Mouse (Mus musculus) left cerebral cortex, postnatal 14 days (tissue): ENCODE measurements around the gene Tgfbr3. TPM values are rescaled to one million over a fixed set of nuclear protein-coding genes. Genes with fewer than 3 reads are reported as not detected.
"Not testable (repeated sequence)": the region's sequence is repeated elsewhere in the genome, so short reads cannot be mapped to it uniquely, and the experiment has no call there.

Experiments used
- DNase-seq, 2 experiments: peaks; one replicate each; pipeline ENCODE4 v3.0.0; 2021 to 2022; ENCODE audit warnings: low spot score in 2 of 2, mixed read lengths in 1 of 2
- intact Hi-C: fragments of 180-260 bp; cut with DNase I; formaldehyde crosslinking; loops from one replicate; pipeline ENCODE4 v1.15.1; 2025
- total RNA-seq, 2 experiments: library from RNA; stranded (reverse); gene quantifications; 2 replicates each; pipeline ENCODE4 v1.2.3; 2021

Gene Tgfbr3
- total RNA-seq, 2 experiments from 2014 or later, result 9.3 TPM

GRCm38 (mm10) chr5:107250548-107251272 lies 38.7 kb downstream of the Tgfbr3 start:
- DNase-seq, result no peak

DNA sequence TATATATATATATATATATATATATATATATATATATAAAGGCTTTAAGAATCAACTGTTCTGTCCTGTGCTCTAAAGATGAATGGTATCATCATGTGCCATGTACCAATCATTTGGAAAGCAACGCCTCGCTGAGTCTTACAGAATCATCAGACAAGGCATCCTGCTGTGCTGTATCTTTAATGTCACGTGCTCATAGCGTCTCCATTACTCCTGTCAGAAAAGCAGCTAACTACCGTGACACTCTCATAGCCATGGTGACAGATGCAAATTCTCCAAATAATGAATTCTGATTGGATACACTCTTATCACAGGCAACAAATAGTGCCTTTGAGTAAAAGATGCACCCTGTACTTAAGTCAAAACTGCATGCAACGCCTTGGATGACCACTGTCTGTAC lies 40.7 kb downstream of the Tgfbr3 start:
- intact Hi-C loops, result no loop called here
- no peak for DNase-seq

More at GRCm38 (mm10) chr5:107250548-107251272, 38.7 kb downstream of the Tgfbr3 start:
- intact Hi-C loops, result no loop called here

GRCm38 (mm10) chr5:107248302-107248701 lies 41.1 kb downstream of the Tgfbr3 start:
- DNase-seq, intact Hi-C loops: not testable (repeated sequence)

GRCm38 (mm10) chr5:107247786-107248185 lies 41.6 kb downstream of the Tgfbr3 start:
- DNase-seq, result no peak
- intact Hi-C loops, result no loop called here

DNA sequence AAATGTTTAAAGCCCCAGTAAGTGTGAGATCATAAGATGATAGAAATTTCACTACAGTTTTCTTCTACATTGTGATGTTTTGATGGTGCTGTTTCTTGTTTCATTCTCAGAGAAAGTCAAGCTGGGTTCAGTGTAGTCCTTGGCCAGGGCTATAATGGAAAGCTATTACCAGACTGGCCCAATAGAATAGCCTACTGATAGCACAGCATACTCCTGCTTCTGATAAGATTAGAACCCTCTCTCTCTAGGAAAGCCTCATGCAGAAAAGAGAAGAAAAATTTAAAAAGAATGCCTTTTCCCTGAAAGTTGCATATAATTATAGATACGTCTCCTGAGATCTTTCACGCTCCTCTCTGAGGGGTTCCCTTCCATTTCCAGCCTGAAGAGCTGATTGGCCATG lies 46.0 kb downstream of the Tgfbr3 start:
- intact Hi-C loops, result no loop called here
- no peak for DNase-seq

DNA sequence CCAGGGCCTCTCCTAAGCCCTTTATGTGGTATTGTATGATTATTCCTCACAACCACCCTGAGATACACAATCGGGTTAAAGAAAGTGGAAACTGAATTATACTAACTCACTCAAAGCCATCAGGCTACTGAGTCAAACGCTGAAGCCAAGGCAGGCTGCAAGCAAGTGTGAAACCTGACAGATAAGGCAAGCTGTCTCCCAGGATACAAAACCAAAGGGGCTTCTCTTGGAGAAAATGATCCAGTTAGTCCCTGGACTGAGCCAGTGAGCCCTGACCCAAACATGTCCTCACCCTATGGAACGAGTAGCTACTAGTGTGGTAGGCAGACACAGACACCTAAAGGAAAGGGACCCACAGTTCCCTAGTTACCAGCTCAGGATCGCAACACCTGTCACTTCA lies 46.4 kb downstream of the Tgfbr3 start:
- no peak for DNase-seq
- intact Hi-C loops, result no loop called here

DNA sequence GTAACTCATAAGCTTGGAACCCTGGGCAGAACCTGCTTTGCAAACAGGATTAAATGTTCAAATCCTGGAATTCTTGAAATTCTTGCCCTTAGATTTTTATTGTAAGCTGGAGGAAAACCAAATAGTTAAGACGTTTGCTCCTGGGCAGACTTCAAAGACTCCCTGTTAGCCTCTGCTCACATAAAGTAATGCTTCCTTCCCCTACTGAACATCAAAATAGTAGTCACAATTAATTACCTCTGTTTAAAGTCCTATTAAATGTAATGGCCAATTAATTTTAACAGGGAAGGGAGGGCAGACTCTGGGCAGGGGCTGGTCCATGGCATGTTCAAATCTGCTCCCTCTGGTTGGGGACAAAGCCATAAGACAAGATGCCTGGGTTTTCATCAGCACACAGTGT lies 49.2 kb downstream of the Tgfbr3 start:
- intact Hi-C loops, result no loop called here
- DNase-seq, result no peak

DNA sequence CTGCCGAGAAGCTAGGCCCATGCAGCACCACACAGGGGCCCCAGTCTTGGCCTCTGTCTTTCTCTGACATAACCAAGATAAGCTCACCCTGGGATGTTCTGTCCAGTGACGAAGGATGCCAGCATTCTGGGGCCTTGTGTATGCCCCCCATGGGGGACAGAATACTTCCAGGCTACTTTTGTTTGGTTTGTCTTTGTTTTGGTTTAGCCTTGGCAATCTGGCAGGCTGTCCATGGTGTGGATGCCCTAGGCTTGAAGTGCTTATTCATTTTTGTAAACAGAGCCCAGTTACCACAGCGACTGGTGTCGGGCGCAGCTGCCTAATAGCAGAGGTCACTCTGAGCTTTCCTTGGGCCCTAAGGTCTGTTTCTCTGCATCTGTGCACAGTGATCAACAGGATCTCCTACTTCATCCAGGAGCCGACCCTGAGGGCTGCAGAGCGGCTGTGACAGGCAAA lies 51.4 kb downstream of the Tgfbr3 start:
- intact Hi-C loops, result no loop called here
- peak in 1 of 2 experiments; percentile 17 for DNase-seq

DNA sequence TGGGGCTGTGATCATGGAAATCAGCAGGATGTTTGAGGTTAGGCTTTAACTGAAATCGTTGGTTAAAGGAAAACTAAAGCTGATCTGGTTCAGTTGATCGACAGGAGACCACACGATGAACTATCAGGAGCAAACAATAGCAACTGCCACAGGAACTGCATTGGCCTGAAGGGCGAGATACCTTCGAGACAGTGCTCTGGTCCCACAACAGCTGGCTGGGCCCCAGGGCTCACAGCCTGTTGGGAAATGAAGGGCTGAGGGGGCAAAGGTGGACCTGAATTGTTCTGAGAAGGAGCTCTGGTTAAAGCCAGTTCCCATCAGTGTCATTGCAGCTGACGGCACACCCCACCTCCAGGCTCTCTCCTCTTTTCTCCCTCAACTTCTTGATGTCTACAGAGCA lies 52.5 kb downstream of the Tgfbr3 start:
- intact Hi-C loops, result no loop called here
- no peak for DNase-seq

DNA sequence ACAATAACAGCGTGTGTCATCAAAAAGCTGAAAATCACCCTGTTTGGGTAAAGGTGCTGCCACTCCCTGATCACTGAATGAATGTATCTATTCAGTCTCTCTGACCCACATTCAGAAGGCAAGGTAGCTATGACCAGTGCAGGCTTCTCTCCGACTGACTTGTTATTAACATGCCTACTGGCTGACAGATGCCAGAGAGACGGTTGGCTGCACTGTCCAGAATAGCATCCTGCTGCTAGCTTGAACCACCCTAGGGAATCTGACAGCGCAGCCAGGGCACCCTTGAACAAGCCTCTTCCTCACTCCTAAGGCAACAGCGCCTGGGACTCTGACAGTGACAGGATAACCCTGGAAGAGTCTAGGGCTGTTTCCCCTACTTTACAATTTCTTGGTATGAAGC lies 53.4 kb downstream of the Tgfbr3 start:
- DNase-seq, result no peak
- intact Hi-C loops, result no loop called here

DNA sequence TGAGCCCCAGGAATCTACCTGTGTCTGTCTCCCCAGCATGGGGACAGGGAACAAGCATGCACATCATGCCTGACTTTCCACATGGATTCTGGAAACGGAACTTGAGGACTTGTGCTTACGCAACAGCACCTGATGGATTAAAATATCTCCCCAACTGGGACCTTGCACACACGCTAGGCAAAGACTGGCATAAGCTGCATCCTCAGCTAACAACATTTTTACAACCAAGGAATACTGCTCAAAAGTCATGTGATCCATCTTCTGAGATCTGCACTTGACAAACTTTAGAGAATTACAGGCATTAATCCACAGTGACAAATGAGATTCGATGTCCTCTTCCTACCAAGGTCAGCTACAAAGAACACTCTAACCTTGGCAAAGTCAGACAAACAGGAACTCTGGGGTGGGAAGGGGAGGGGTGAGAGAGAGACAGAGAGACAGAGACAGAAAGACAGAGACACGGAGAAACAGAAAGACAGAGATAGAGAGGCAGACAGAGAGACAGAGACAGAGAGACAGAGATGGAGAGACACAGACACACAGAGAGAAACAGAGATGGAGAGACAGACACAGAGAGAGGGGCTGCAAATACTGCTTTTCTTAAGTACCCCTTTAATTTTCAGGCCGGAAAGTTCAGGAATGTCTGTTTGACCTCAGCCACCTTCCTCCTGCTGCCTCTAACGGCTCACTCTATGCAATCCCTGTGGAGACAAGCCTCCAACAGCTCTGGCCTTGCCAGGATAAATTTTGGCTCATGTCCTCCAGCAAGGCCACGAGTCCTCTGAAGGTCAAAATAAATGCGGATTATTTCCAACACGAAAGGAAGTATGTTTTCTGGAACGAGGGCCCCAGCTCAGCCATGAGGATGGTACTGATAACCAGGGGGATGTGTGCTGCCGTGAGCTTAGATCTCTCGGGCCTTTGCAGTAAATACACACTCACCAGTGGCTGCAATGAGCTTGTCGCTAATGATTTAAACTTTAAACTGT lies 55.8 kb downstream of the Tgfbr3 start:
- no peak for DNase-seq
- intact Hi-C loops, result no loop called here

- intact Hi-C loops, result no loop called here
- no peak for DNase-seq
Measured at GRCm38 (mm10) chr5:107230189-107230588, 59.2 kb downstream of the Tgfbr3 start.

GRCm38 (mm10) chr5:107229037-107229436 lies 60.4 kb downstream of the Tgfbr3 start:
- no peak for DNase-seq
- intact Hi-C loops, result no loop called here

GRCm38 (mm10) chr5:107227580-107227979 lies 61.8 kb downstream of the Tgfbr3 start:
- intact Hi-C loops, result no loop called here
- no peak for DNase-seq

GRCm38 (mm10) chr5:107224820-107225417 lies 64.5 kb downstream of the Tgfbr3 start:
- intact Hi-C loops, result no loop called here
- DNase-seq, result no peak

DNA sequence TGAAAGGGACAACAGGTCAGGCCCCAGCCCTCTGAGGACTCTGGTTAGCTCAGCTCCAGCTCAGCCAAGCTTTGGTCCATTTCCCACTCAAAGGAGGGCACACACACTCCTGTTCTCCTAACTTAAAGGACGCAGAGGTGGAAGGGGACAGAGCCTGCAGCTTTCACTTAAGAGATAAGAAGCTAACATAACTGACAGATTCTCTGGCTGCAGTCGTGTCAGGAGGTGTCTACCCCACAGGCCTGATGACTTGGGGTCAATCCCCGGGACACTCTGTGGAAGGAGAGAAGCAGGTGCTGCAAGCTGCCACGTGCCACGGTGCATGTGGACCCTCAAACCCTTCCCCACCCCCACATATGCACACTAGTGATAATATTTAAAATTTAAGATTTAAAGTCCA lies 65.3 kb downstream of the Tgfbr3 start:
- no peak for DNase-seq

GRCm38 (mm10) chr5:107223483-107223882 lies 65.9 kb downstream of the Tgfbr3 start:
- DNase-seq, intact Hi-C loops: not testable (repeated sequence)

More for the DNA sequence above, 65.3 kb downstream of the Tgfbr3 start:
- intact Hi-C loops, result no loop called here

DNA sequence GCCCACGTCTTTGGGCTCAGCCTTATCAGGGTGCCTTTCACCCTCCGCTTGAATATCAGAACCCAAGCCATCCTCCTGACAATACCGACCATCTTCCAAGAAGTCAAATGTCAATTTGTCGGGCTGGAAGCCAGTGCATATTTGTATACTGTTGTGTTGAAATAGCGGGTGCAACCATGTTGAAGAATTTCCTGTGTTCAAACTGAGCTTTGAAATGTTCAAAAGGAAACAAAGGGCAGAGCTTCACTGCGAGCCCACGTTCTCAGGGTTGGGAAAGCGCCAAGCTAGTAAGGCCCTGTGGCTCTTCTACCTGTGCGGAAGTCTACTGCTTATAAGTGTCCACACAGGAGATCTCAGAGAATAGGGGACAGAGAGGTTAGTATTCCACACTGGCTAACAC lies 66.4 kb downstream of the Tgfbr3 start:
- intact Hi-C loops, result no loop called here
- no peak for DNase-seq

- no peak for DNase-seq
- intact Hi-C loops, result no loop called here
Measured at GRCm38 (mm10) chr5:107222670-107223005, 66.8 kb downstream of the Tgfbr3 start.
